8 mouse cellular contexts compared by ENCODE assay signal in genomic region chr7:79715187-79715981, GRCm38 (mm10). TPM values are rescaled to one million over a fixed set of nuclear protein-coding genes. Genes with fewer than 3 reads are reported as not detected.
DNase-seq lines count a peak whose midpoint lies in the region; ATAC-seq and TF ChIP-seq lines count a peak whose summit lies in the region.

Kif7 (minus strand) TSS chr7:79715720.

- TF ChIP-seq CTCF in brain, embryonic 14.5 days (IDR thresholded peaks at IDR 0.05; ENCODE audit: borderline replicate concordance, extremely low read depth, insufficient read depth, insufficient read length), result no peak
- no peak for TF ChIP-seq CTCF in testis, adult 2 months (IDR thresholded peaks at IDR 0.05; ENCODE audit: control insufficient read depth, insufficient read depth, insufficient replicate concordance, low read depth, low read length)

- no peaks in the 10 kb centered on the region for H3K36me3 ChIP-seq in hindbrain, embryonic 16.5 days (ENCODE audit: control insufficient read depth, insufficient read depth, low read length)
- H3K36me3 ChIP-seq in midbrain, embryonic 16.5 days (ENCODE audit: control insufficient read depth, insufficient read depth, low read length), result no peaks in the 10 kb centered on the region
- no peaks in the 10 kb centered on the region for H3K36me3 ChIP-seq in testis, adult 2 months (ENCODE audit: control insufficient read depth, insufficient read depth, low read length)

- H3K4me1 ChIP-seq in hindbrain, embryonic 16.5 days (ENCODE audit: control insufficient read depth, insufficient read depth, low read depth, low read length), result peaks cover 15% of the 10 kb centered on the region
- H3K4me1 ChIP-seq in midbrain, embryonic 16.5 days (ENCODE audit: control insufficient read depth, insufficient read depth, low read length), result peaks cover 9% of the 10 kb centered on the region; the same call in 1 of the 2 replicates
- H3K4me1 ChIP-seq in testis, adult 2 months (ENCODE audit: control insufficient read depth, insufficient read depth, low read length), result peaks cover 21% of the 10 kb centered on the region

- H3K27ac ChIP-seq in hindbrain, embryonic 16.5 days (ENCODE audit: low read depth, low read length), result 0 out of 2 replicates have a peak within 1 kb of the TSS, but pooled peaks have one; percentile 1
- no peak within 1 kb of the TSS for H3K27ac ChIP-seq in midbrain, embryonic 16.5 days (ENCODE audit: low read length)
- H3K27ac ChIP-seq in testis, adult 2 months (ENCODE audit: control insufficient read depth, insufficient read depth, low read depth, low read length), result 0 out of 2 replicates have a peak within 1 kb of the TSS, but pooled peaks have one; percentile 6

- intact Hi-C loops in left cerebral cortex, postnatal 36 days (cut with DNase I), result no loop called here

- TF ChIP-seq POLR2A in brain, embryonic 14.5 days (IDR thresholded peaks at IDR 0.05; ENCODE audit: borderline replicate concordance, extremely low read depth, insufficient read depth, insufficient read length, poor library complexity, severe bottlenecking), result peak; percentile 55; the same call in 1 of the 2 replicates
- no peak for TF ChIP-seq POLR2A in testis, adult 2 months (IDR thresholded peaks at IDR 0.05; ENCODE audit: control insufficient read depth, low read depth, low read length)

- ATAC-seq in hindbrain, embryonic 16.5 days, result peak; percentile 89
- peak; percentile 74 for ATAC-seq in midbrain, embryonic 16.5 days

- peak within 1 kb of the TSS; percentile 68 for H3K4me3 ChIP-seq in hindbrain, embryonic 16.5 days (ENCODE audit: low read length)
- H3K4me3 ChIP-seq in midbrain, embryonic 16.5 days (ENCODE audit: low read depth, low read length), result peak within 1 kb of the TSS; percentile 62
- peak within 1 kb of the TSS; percentile 88 for H3K4me3 ChIP-seq in testis, adult 2 months (ENCODE audit: control insufficient read depth, low read depth, low read length)

- H3K9me3 ChIP-seq in hindbrain, embryonic 16.5 days (ENCODE audit: control insufficient read depth, low read length), result no peaks in the 10 kb centered on the region
- H3K9me3 ChIP-seq in midbrain, embryonic 16.5 days (replicated peaks; ENCODE audit: control insufficient read depth, low read length, poor library complexity, severe bottlenecking), result no peaks in the 10 kb centered on the region

- peak; percentile 14 to 26 for DNase-seq in left cerebral cortex, adult 18-20 months (ENCODE audit: low spot score in 2 of 2)
- no peak for DNase-seq in left cerebral cortex, postnatal 36 days (ENCODE audit: low spot score in 2 of 2)
- DNase-seq in brain, embryonic 14.5 days (ENCODE audit: low read depth), result peak; percentile 94
- peak; percentile 64 to 68 for DNase-seq in gastrocnemius, adult 8-10 months (ENCODE audit: low spot score in 2 of 2)
- peak; percentile 85 for DNase-seq in liver

- H3K4me2 ChIP-seq in hindbrain, embryonic 16.5 days (ENCODE audit: low read length), result peak within 1 kb of the TSS; percentile 95
- peak within 1 kb of the TSS; percentile 94 for H3K4me2 ChIP-seq in midbrain, embryonic 16.5 days (ENCODE audit: low read length)

- H3K27me3 ChIP-seq in hindbrain, embryonic 16.5 days (replicated peaks; ENCODE audit: control insufficient read depth, insufficient read depth, low read length), result 0 out of 2 replicates have a peak, but pooled peaks cover 2% of the 10 kb centered on the region
- no peaks in the 10 kb centered on the region for H3K27me3 ChIP-seq in midbrain, embryonic 16.5 days (ENCODE audit: control insufficient read depth, insufficient read depth, low read depth, low read length)
- no peaks in the 10 kb centered on the region for H3K27me3 ChIP-seq in testis, adult 2 months (ENCODE audit: control insufficient read depth, insufficient read depth, low read length)

- WGBS in hindbrain, embryonic 16.5 days, result under 1% methylated on average over 43 of the region's 55 CpGs
- WGBS in midbrain, embryonic 16.5 days, result under 1% methylated on average over 45 of the region's 55 CpGs

- peak within 1 kb of the TSS; percentile 76 for H3K9ac ChIP-seq in hindbrain, embryonic 16.5 days (ENCODE audit: low read depth, low read length)
- peak within 1 kb of the TSS; percentile 67 for H3K9ac ChIP-seq in midbrain, embryonic 16.5 days (ENCODE audit: low read depth, low read length)

RNA-seq across cellular contexts. Expression of gene Kif7, which starts in this region (rescaled TPM):
- 1 to 10 TPM; 1.1 to 1.6 TPM for total RNA-seq in left cerebral cortex, adult 18-20 months (2021)
- total RNA-seq in left cerebral cortex, postnatal 36 days (2021), result 1 to 10 TPM; 1.4 to 1.7 TPM
- polyA plus RNA-seq in brain, embryonic 14.5 days (2012; rRNA removed), result 4.8 and 5.4 TPM in 2 replicates
- under 1 TPM; 0.27 to 0.52 (median 0.38) TPM for total RNA-seq in gastrocnemius, adult 8-10 months (2022)
- 1.6 and 1.7 TPM in 2 replicates for polyA plus RNA-seq in hindbrain, embryonic 16.5 days (2015; fragmentation: Nextera tagmentation; extraction: Ambion mirVana)
- polyA plus RNA-seq in midbrain, embryonic 16.5 days (2015; fragmentation: Nextera tagmentation; extraction: Ambion mirVana), result 1.3 and 1.9 TPM in 2 replicates
- polyA plus RNA-seq in testis, adult 2 months (2012; rRNA removed), result 1.2 and 1.3 TPM in 2 replicates

Comparison
In these comparisons a context has a peak if more than half of its experiments do, and no peak if none do; other contexts are left out.
1. DNase-seq: peak in left cerebral cortex, adult 18-20 months (2 of 2), brain, embryonic 14.5 days (single experiment) and liver (single experiment); none in left cerebral cortex, postnatal 36 days (0 of 2).
2. Peak in DNase-seq in gastrocnemius, adult 8-10 months; RNA of the gene not detected or under 1 TPM.
3. Peak in every context shown above with its lines, with median percentiles within 50 percentile points of each other: H3K4me3 ChIP-seq.